Mouse (Mus musculus): ENCODE data around the gene Fstl5. TPM values are rescaled to one million over a fixed set of nuclear protein-coding genes. Genes with fewer than 3 reads are reported as not detected.

Gene Fstl5
- total RNA-seq (2022), result 10 to 100 TPM; 14.4 to 20.3 (median 16.3) TPM

DNA sequence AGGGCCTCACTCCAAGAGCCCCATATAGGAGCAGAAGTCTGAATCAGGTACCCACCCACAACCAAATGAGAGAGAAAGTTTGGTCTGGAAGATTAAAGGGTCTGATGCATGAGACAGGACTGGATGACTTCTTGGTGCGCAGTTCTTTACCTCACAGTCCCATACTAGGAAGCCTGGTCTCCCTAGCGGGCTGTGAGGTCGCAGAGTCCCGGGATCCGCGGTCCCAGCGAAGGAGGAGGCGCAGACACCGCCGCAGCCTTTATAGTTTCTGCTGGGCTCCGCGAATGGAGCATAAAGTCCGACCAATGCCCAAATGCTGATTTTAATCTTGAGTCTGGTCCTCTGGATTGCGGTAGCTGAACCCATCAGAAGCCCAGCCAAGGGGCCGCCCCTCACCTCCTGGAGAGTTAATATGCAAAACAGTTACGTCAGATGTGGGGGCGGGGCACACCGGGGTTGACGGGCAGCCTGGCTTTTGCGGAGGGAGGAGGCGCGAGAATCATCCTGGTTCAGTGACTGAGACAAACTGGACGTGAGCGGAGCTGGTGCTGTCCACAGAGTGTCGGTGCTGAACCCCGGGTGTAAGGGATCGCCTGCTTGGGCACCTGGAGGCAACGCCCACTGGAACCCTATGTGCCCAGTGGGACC, at the start of gene Fstl5:
Fstl5 (plus strand) TSS at position 211 of the 648 bp plus-strand sequence.
- DNase-seq (ENCODE audit: low spot score in 2 of 2), result peak; percentile 58 to 61

DNA sequence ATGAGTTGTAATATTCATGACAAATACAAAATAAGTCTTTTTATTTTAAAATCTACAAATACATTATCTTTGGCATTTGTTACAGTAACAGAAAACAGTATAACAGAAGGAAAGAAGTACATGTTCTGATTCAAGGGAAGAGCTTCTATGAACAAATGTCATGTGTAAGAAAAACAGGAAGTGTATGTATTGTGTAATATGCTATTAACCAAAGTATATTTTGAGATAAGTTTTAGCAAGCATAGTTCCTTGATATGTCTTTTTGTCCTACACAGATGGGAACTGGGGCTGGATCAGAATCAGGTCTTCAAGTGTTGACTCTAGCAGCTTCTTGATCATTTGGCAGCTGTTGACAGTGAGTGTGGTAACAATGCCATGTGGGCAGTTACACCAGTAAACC, 48.5 kb upstream of the Fstl5 start:
- DNase-seq (ENCODE audit: low spot score in 2 of 2), result no peak

DNA sequence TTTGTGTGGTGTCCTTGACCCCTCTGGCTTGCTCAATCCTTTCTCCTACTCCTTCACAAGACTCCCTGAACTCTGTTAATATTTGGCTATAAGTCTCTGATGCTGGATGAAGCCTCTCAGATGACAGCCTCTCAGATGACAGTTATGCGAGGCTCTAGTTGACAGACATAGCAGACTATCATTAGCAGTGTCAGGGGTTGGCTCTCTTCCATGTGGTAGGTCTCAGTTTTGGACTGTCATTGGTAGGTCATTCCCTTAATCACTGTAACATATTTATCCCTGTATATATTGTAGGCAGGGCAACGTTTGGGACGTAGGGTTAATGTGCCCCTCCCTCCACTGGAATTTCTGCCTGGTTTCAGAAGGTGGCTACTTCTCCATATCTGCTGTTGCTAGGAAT, 22.9 kb upstream of the Fstl5 start:
- no peak for DNase-seq (ENCODE audit: low spot score in 2 of 2)

DNA sequence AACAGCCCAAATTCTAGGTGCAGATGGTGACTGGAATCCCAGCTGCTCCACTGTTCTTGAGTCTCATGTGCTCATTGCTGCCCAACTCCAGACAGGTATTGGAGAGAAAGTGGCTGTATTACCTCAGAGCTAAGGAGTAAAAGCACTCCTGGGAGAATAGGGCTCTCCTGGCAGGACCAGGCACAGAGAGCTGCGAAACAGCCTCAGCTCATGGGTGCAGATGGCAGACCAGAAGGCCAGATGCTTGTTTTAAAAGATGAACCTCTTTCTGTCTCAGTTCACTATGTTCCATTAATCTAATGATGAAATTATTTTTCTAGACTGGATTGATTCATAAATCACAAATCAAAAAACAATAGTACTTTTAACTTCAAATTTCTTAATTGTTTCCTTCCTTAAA, 12.1 kb upstream of the Fstl5 start:
- DNase-seq (ENCODE audit: low spot score in 2 of 2), result no peak

DNA sequence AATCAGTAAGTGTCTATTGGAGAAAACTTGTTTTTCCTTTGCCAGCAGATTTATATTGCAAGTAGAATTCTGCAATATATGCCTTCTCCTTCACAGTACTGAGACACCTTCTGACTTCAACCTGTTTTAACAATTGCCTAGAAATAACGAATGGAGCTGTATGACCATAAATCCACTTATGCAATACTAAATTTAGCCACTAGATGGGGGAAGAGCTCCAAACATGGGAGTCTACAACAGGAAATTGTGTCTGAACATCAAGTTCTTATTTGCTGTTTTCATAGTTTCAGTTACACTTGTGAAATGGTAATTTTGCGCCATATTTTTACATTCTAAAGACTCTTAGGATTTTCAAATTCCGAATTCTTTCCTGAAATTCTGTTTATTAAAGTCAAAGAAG, 6.2 kb upstream of the Fstl5 start:
- DNase-seq (ENCODE audit: low spot score in 2 of 2), result no peak

DNA sequence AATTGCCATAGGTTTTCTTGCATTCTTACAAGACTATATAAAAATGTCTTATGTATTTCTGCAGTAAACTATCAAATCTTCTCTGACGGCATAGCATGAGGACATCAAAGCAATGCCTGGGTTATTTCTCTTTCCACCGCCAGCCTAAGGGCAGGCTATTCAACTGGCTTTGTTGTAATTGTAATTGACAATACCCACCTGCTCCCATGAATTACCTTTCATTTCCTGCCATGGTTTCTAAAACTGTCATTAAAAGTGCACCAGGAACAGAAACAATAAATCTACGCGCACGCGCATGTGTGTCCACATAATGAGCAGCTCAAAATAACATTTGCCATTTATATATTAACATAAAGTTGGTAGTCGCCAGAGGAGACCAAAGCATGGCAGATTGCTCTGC, 1.2 kb upstream of the Fstl5 start:
- no peak for DNase-seq (ENCODE audit: low spot score in 2 of 2)

DNA sequence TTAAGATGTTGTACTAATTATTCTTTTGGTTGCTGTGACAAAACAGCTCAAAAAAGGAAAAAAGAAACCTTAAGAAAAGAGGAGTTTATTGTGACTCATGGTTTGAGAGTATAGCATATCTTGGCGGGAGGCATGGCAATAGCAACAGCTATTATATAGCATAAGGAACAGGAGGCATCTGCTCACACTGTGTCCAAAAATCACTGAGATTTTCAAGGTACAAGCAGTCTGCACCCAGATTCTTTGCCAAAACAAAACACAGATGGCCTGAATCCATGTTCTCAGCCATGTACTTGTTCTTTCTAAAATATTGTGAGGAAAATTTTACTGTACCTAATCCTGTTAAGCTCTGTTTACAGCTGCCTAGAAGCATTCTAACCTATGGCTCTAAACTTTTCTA, 66.4 kb downstream of the Fstl5 start:
- DNase-seq (ENCODE audit: low spot score in 2 of 2), result peak in 1 of 2 experiments; percentile 4

DNA sequence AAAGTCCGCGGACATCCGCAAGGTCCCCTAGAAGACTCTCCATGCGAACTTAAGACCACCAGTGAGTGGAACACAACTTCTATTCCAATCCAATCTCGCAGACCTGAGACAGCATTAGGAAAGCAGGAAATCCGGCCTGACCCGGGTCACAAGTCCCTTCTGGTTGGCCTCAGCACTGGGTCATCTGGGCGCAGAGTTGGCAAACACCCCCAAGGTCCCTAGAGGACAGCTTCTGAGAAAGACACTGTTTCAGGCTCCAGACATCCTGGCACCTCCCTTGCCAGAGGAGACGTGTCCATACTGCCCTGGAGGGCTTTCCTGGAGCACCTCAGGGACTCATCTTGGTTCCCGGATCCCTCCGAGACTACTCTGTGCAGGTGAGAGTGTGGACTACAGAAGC, 73.8 kb downstream of the Fstl5 start:
- no peak for DNase-seq (ENCODE audit: low spot score in 2 of 2)

DNA sequence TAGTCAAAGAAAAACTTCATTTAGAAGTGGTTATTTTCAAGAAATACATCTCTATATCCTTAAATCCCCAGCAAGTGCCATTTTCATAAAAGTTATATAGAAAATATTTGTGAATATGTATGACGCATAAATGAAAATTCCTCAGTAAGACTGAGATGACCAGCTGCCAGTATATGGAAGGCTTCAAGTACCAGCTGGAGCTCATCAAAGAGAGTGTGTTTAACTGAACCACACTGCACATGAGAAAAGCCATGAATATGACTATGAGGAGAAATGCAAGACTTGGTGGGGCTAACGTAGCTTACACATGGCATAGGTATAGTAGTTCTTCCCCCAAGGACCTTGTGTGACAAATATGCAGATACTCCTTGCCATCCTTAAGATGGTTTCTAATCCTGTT, 164.8 kb downstream of the Fstl5 start:
- no peak for DNase-seq (ENCODE audit: low spot score in 2 of 2)

DNA sequence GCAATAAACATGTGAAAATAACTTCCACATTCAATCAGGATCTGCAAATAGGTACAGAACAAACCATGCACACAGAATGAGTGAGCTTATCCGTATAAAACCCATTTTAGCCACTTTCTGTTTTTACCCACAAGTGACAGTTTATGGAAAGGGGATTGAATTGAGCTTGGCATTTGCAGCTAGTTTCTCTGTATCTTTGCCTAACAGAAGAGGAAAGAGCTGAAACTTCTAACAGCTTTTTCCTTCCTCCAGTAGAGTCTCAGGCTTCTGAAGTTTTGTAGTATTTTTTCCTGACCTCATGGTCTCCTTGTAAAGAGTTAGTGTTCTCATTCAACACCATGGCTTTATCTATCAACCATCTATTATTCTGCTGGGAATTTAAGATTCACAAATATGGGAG, 177.3 kb downstream of the Fstl5 start:
- DNase-seq (ENCODE audit: low spot score in 2 of 2), result no peak

DNA sequence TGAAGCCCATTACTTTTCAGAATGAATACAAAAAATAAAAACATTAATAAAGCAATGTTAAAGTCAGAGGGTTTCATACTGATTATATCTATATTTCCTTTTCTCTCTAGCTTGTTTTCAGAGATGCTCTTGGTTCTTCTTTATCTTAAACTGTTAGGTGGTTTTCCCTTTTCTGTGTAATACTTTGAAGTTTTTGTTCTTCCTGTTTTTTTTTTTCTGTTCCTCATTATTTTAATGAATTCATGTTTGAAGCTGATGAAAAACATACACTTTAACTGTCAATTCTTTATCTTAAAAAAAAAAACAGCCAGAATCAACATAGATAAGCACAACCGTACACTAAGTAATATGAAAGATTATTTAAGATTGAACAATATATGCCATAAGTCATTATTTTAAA, 218.9 kb downstream of the Fstl5 start:
- no peak for DNase-seq (ENCODE audit: low spot score in 2 of 2)

DNA sequence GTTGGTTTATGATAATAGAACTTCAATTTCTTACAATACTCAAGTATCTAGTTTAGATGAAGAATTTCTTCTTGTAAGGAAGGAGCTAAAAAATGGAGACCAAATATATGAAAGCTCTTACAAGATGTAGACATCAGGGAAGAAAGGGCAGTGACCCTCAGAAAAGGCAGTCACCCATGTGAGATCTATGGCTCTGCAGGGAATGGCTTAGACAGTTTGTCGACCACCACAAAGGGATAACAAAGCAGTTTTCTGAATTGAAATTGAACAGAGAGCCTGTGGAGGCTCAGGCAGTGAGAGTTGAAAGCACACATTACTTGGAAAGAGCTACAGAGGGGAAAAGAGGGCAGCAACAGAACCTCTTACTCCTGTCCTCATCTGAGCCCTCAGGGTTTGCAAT, 220.3 kb downstream of the Fstl5 start:
- DNase-seq (ENCODE audit: low spot score in 2 of 2), result no peak

DNA sequence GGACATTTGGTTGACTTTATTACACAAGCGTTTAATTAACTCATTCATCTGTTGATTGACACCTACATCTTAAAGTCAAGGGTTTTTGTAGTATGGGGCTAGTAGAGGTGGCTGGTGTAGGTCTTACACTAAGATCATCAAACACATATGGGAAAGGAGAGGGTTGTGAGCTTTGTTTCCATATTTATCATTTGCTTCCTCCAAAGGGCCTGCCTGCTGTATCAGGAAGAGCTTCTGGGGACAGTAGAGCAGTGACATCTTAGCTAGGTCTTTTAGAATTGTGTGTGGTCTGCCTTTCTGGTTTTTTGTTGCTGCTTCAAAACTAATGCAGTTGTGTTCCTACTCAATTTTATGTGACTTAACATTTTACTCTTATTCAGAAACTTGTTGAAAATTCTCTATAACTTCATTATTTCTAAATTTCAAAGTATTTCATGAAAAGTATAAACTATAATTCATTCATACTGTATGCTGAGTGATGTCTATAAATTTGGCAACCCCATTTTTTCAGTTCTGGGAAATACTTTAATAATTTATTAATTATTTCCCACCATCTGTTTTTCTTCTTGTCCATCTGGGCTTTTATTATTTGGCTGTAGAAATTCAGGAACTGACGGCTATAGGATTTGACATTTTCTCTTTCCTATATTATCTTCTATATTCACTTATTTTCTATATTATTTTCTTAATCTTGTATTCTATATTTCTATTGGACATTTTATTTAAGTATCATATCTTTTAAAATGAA, 227.1 kb downstream of the Fstl5 start:
- DNase-seq (ENCODE audit: low spot score in 2 of 2), result no peak

DNA sequence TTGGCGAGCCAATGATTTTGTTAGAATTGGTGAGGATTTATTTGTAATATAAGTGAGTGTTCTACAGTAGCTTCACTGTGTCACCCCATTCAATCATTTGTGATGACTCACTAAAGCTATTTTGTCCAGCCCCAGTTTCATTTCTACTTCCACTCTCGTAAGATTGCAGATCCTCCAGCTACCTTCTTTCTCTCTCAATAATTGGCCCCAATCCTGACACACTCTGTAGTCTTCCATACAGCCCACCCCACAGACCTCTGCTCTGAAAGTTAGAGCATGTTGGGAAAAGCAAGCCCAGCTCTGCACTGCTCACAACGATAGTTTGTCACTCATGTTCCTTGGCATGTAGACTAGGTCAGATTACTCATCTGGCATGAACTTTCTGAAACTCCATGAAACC, 242.9 kb downstream of the Fstl5 start:
- no peak for DNase-seq (ENCODE audit: low spot score in 2 of 2)

DNA sequence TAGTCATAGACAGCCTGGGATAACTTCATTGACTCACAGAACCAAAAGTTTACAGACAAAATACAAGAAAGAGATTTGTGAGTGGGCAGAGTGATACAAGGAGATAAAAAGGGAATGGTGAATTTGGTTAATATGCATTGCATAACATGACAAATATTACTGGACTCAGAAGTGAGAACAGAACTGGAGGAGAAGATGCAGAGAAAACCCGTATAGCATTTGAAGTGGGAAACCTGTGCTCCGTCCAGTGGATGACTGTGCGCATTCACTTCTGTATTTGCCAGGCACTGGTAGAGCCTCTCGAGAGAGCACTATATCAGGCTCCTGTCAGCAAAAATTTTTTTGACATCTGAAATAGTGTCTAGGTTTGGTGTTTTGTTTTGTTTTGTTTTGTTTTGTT, 245.5 kb downstream of the Fstl5 start:
- DNase-seq (ENCODE audit: low spot score in 2 of 2), result no peak

DNA sequence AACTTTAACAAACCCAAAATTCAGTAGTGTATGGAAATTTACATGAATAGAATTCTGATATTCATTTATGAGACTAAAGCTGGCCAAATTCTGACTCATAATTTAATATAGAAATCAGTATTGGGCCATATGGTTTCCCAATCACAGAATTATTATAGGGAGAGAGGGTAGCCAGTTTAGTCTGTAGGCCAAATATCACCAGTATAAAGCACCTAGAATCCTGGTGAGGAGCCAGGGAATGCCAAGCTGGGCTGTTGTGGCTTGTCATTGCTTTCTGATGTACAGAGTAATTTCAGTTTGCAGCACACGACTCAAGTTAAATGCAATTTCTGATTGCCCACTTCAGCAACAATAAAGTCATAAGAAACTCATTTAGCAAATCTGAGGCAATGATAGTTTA, 248.4 kb downstream of the Fstl5 start:
- no peak for DNase-seq (ENCODE audit: low spot score in 2 of 2)

DNA sequence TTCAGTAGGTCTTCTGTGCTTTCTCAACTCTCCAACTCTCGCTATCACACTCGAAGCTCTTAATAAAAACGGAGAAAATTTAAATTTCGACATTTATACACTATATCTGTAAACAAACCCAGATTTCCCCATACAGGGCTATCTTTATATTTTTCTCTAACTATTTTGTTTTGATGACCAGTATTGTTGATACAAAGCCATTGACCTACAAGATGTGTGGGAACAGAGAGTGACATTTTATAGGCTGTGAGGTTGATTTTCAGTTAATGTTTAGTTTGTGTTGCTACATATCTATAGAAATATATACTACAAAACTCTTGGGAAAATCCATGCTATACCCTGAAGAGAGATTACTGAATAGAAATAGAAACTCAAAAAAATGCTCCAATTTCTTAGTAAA, 262.9 kb downstream of the Fstl5 start:
- DNase-seq (ENCODE audit: low spot score in 2 of 2), result no peak

DNA sequence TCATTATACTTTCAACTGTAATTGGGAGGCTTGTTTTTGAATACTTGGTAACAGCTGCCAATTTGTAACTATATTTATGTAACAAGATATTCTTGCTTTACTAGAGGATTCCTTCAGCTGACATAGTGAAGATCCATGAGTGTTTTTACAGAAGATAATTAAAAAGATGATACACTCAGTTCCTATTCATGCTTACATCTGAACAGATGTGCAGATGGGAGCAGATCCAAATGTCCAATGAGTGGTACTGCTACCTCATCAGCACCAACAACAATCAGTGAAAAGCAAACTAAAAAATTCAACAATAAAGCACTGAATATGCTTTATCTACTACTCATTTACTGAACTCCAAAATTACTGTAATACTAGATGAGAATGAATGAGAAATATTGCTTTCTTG, 292.9 kb downstream of the Fstl5 start:
- DNase-seq (ENCODE audit: low spot score in 2 of 2), result no peak

DNA sequence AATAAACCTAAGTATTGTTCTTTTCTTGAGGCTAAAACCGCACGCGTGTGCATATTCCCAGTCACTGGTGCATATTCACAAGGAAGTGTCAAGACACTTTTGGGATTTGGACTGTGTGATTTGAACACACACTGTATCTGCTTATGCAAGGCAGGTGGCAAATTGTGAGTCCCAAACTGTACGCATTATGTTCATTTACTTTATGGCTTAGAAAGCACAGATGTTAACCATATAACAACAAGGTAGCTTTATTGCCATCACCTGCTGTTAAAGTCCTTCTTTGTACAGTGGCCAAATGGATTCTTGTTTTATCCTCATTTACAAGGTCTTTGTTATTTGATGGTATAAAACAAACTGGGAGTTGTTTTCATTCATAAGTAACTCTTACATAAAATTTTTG, 295.8 kb downstream of the Fstl5 start:
- DNase-seq (ENCODE audit: low spot score in 2 of 2), result no peak

DNA sequence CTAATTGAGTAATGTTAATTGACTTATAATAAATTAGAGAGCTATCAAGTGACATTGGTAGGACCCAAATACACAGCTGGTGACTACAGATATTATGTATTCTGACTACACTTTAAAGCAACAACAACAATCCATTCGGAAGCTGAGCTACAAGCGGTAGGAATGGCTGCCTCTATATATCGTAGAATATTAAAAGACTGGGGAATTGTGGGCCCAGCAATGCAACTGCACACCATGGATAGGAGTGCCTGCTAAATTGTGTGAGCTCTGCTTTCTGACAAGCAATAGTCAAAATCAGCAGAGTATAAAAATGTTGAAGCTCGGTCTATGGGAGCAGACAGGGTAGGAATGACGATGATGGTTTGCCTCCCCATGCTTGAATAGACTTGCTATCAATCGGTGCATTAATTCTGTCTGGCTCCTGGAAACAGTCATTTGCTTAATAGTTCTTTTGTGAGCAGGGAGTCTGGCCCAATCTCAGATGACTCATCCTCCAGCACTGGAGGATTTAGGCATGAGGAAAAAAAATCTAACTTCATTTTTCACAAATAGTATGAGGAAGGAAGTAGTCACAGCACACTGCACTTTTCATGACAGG, 354.8 kb downstream of the Fstl5 start:
- peak in 1 of 2 experiments; percentile 8 for DNase-seq (ENCODE audit: low spot score in 2 of 2)

DNA sequence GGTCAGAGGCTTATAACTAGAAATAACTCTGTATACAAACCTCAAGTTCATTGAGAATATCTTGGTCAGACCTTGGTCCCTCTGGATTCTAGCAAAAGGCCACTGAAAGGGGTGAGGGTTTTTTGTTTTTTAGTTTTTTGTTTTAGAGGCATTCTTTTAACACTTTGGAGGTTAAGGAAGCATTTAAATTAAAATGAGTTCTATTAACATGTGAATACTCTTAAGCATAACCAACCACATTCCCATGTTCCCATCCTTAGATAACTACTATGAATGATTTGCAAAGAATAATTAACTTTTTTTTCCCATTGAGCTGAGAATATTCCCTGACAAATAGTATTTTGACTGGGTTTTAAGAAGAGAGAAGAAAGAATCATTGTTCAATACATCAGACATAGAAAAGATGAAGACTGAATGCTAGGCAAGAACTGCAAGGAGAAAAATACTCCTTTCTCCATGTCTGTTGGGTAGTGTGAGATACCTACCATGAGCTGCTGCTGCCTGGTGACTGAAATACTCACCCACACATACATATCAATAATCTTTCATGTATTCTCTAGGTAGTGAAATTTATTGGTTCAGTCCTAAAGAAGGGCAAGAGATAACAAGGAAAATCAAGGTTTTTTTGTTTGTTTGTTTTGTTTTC, 393.3 kb downstream of the Fstl5 start:
- DNase-seq (ENCODE audit: low spot score in 2 of 2), result no peak

DNA sequence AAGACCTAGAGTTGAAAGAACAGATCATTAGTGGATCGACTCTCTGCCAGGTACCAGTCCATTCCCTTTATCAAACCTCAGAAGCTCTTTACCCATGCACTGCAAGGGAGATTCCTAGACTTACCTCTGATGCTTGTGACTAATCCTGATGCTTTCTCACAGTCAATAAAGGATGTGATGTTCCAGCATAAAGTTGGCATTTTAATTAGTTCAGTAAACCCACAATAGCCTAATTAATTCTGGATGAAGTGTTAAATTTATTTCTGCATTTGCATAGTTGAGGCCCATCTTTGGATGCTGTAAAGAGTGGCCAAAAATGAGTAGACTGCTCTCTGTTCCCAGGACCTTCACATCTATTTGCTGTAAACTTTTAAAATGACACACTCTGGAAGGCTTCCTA, 394.1 kb downstream of the Fstl5 start:
- no peak for DNase-seq (ENCODE audit: low spot score in 2 of 2)
